Mouse (Mus musculus) heart, adult 8-10 months (tissue): ENCODE data around the gene Gm3139. TPM values are rescaled to one million over a fixed set of nuclear protein-coding genes. Genes with fewer than 3 reads are reported as not detected.
"Not testable (repeated sequence)": the region's sequence is repeated elsewhere in the genome, so short reads cannot be mapped to it uniquely, and the experiment has no call there.

Experiments
- DNase-seq: peaks from one replicate; pipeline ENCODE4 v3.0.0; 2022; ENCODE audit warnings: low spot score
- total RNA-seq, 4 experiments: library from RNA; stranded (reverse); gene quantifications; 2 replicates each; pipeline ENCODE4 v1.2.4; 2022

Gene Gm3139
- not detected for total RNA-seq

DNA sequence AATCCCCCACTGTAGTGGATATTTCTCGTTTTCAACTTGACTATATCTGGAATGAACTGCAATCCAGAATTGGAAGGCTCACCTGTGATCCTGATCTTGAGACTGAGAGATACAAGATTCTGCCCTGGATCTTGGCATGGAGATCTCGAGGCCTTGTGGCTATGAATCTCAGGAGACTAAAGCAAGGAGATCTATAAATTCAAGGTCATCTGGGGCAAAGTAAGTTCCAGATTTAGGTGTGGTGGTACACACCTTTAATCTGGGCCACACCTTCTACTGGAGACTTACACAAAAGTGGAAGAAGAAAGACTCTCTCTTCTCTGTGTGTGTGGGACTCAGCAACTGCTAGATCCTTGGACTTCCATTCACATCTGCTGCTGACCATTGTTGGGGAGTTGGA is at the start of gene Gm3139:
TSS of gene Gm3139 (plus strand) at position 301 of the 400 bp plus-strand sequence.
- not testable (repeated sequence) for DNase-seq

Other genes with a start within 250 kb of the Gm3139 start
- not detected for gene A430089I19Rik, start 219.5 kb upstream of the Gm3139 start, total RNA-seq
- gene Gm6502, start 211.9 kb upstream of the Gm3139 start, total RNA-seq = not detected
- gene AA792892, start 186.5 kb upstream of the Gm3139 start, total RNA-seq = not detected
- not detected for gene Gm7682, start 80.5 kb upstream of the Gm3139 start, total RNA-seq
- gene Gm3147, start 90.1 kb downstream of the Gm3139 start, total RNA-seq = not detected
- not detected for gene Gm6509, start 97.7 kb downstream of the Gm3139 start, total RNA-seq
- not detected for gene Gm6205, start 122.1 kb downstream of the Gm3139 start, total RNA-seq